Mouse (Mus musculus) cerebellum, adult 2 months (tissue): ENCODE results near the gene Sec11a. TPM values are rescaled to one million over a fixed set of nuclear protein-coding genes. Genes with fewer than 3 reads are reported as not detected.

Source experiments
- DNase-seq, 2 experiments: peaks; one replicate each; pipeline ENCODE4 v3.0.0; 2021
- H3K27ac ChIP-seq: fragments of 200-500 bp; 2 replicates; pipeline ENCODE4 v1.5.1; 2012; ENCODE audit warnings: low read length, control low read depth, inconsistent platforms; ENCODE audit not compliant: insufficient read depth
- H3K27me3 ChIP-seq: fragments of 200-500 bp; 2 replicates; pipeline ENCODE4 v1.6.1; 2012; ENCODE audit warnings: inconsistent platforms, mild to moderate bottlenecking, low read length, moderate library complexity; ENCODE audit not compliant: control insufficient read depth, insufficient read depth
- H3K4me1 ChIP-seq: fragments of 200-500 bp; 2 replicates; pipeline ENCODE4 v1.6.1; 2011; ENCODE audit warnings: low read length; ENCODE audit not compliant: control insufficient read depth, insufficient read depth
- H3K4me3 ChIP-seq: fragments of 200-500 bp; replicated peaks from 2 replicates; pipeline ENCODE3; 2011; ENCODE audit warnings: mild to moderate bottlenecking, low read depth, low read length, control low read depth; ENCODE audit not compliant: insufficient read depth
- CTCF ChIP-seq: fragments of 200-500 bp; IDR thresholded peaks from 2 replicates; pipeline ENCODE4 v1.5.1; 2011; ENCODE audit warnings: low read depth, mild to moderate bottlenecking, control low read depth, low read length, moderate library complexity, borderline replicate concordance; ENCODE audit not compliant: insufficient read depth
- POLR2A ChIP-seq: fragments of 200-500 bp; IDR thresholded peaks from 2 replicates; pipeline ENCODE4 v1.6.1; 2011; ENCODE audit warnings: low read length, control low read depth, borderline replicate concordance; ENCODE audit not compliant: insufficient read depth
- WGBS: fragments of 180-500 bp; shearing (Covaris S2); methylation state at CpG from one replicate; pipeline ENCODE4 v1.1.7; 2018; 5-methylcytosine and 5-hydroxymethylcytosine counted together
- polyA plus RNA-seq: library from polyadenylated mRNA; depleted of rRNA; stranded (reverse); fragments of >200 nt; gene quantifications from 2 replicates; pipeline ENCODE4 v1.2.3, GENCODE M21; 2012

Gene Sec11a
- polyA plus RNA-seq, 1 experiment, result 46.7 TPM

- WGBS, result 85% methylated on average over 8 of the region's 8 CpGs
Measured at GRCm38 (mm10) chr7:80918982-80919646, 28.5 kb downstream of the Sec11a start.

GRCm38 (mm10) chr7:80917916-80918465 is 29.6 kb downstream of the Sec11a start:
- Histone ChIP-seq H3K4me3 (no peak overlapping the region), H3K27ac (no peak overlapping the region), H3K4me1 (no peaks in the 10 kb centered on the region), H3K27me3 (no peaks in the 10 kb centered on the region)
- DNase-seq, result no peak
- 76% methylated on average over 4 of the region's 4 CpGs for WGBS
- TF ChIP-seq POLR2A (no peak), CTCF (no peak)

More at GRCm38 (mm10) chr7:80918982-80919646, 28.5 kb downstream of the Sec11a start:
- Histone ChIP-seq H3K4me3 (no peak overlapping the region), H3K27ac (no peak overlapping the region), H3K27me3 (no peaks in the 10 kb centered on the region), H3K4me1 (no peaks in the 10 kb centered on the region)
- DNase-seq, result no peak
- no peak for TF ChIP-seq CTCF
- TF ChIP-seq POLR2A, result no peak

GRCm38 (mm10) chr7:80912496-80912895 is 35.1 kb downstream of the Sec11a start:
- DNase-seq, result no peak
- WGBS, result 88% methylated on average over 8 of the region's 8 CpGs
- no peak overlapping the region for H3K27ac ChIP-seq

GRCm38 (mm10) chr7:80911053-80911452 is 36.5 kb downstream of the Sec11a start:
- Histone ChIP-seq H3K27ac (no peak overlapping the region), H3K4me1 (no peaks in the 10 kb centered on the region), H3K27me3 (no peaks in the 10 kb centered on the region), H3K4me3 (no peak overlapping the region)
- WGBS, result 74% methylated on average over 7 of the region's 7 CpGs
- no peak for DNase-seq
- TF ChIP-seq CTCF, result no peak
- TF ChIP-seq POLR2A, result no peak

More at GRCm38 (mm10) chr7:80912496-80912895, 35.1 kb downstream of the Sec11a start:
- H3K27me3 ChIP-seq, result no peaks in the 10 kb centered on the region
- no peaks in the 10 kb centered on the region for H3K4me1 ChIP-seq
- no peak overlapping the region for H3K4me3 ChIP-seq
- no peak for TF ChIP-seq POLR2A
- no peak for TF ChIP-seq CTCF

- DNase-seq, result peak; percentile 61 to 66
- Histone ChIP-seq H3K27ac (no peak within 1 kb of the TSS), H3K4me1 (peaks cover 3% of the 10 kb centered on the region; the same call in 1 of the 2 replicates), H3K4me3 (peak within 1 kb of the TSS; percentile 65), H3K27me3 (no peaks in the 10 kb centered on the region)
- 2% methylated on average over 19 of the region's 19 CpGs for WGBS
- no peak for TF ChIP-seq CTCF
- TF ChIP-seq POLR2A, result no peak
Measured at GRCm38 (mm10) chr7:80904921-80905515, 42.6 kb downstream of the Sec11a start, which contains the start of gene Nmb. Nmb (minus strand) TSS chr7:80905076.

GRCm38 (mm10) chr7:80903625-80904422 is 43.8 kb downstream of the Sec11a start:
- DNase-seq, result no peak
- 88% methylated on average over 11 of the region's 11 CpGs for whole genome bisulfite sequencing
- H3K4me1 ChIP-seq, result peaks cover 3% of the 10 kb centered on the region; the same call in 1 of the 2 replicates
- no peaks in the 10 kb centered on the region for H3K27me3 ChIP-seq
- H3K27ac ChIP-seq, result no peak overlapping the region
- no peak for TF ChIP-seq CTCF
- H3K4me3 ChIP-seq, result no peak overlapping the region

- TF ChIP-seq CTCF (no peak), POLR2A (no peak)
- peaks cover 8% of the 10 kb centered on the region for H3K4me1 ChIP-seq
- H3K27ac ChIP-seq, result no peak overlapping the region; the same call in 1 of the 2 replicates
- DNase-seq, result no peak
- no peaks in the 10 kb centered on the region for H3K27me3 ChIP-seq
- WGBS, result 16% methylated on average over 15 of the region's 15 CpGs
- H3K4me3 ChIP-seq, result peak overlapping the region; percentile 68
Measured at GRCm38 (mm10) chr7:80901541-80902274, 45.9 kb downstream of the Sec11a start.
